Mouse (Mus musculus) CH12.LX (cell line): ENCODE data around the gene Gramd1a. TPM values are rescaled to one million over a fixed set of nuclear protein-coding genes. Genes with fewer than 3 reads are reported as not detected.

Experiments
- DNase-seq: peaks from one replicate; pipeline ENCODE4 v3.0.0-alpha.2; 2013; ENCODE audit errors: extremely low read depth
- H3K27ac ChIP-seq: 2 replicates; pipeline ENCODE4 v1.5.1; 2012; ENCODE audit warnings: low read depth, mild to moderate bottlenecking, control low read depth, moderate library complexity; ENCODE audit not compliant: insufficient read depth
- H3K27me3 ChIP-seq: replicated peaks from 2 replicates; pipeline ENCODE3; 2012; ENCODE audit warnings: inconsistent platforms
- H3K36me3 ChIP-seq, 2 experiments: replicated peaks in 1 of 2; 2 replicates each; pipeline versions ENCODE3 to v1.6.1; 2012; ENCODE audit warnings: inconsistent platforms in 1 of 2, low read length in 1 of 2, mild to moderate bottlenecking in 1 of 2, mixed read lengths in 1 of 2, moderate library complexity in 1 of 2; ENCODE audit not compliant: control insufficient read depth in 1 of 2, insufficient read depth in 1 of 2
- H3K4me1 ChIP-seq, 2 experiments: 2 replicates each; pipeline ENCODE4 v1.6.1; 2012; ENCODE audit warnings: inconsistent platforms in 1 of 2, moderate library complexity in 1 of 2; ENCODE audit not compliant: insufficient read depth in 2 of 2, control insufficient read depth in 1 of 2
- H3K4me2 ChIP-seq: 2 replicates; pipeline ENCODE4 v1.6.1; 2012; ENCODE audit warnings: low read depth, mild to moderate bottlenecking, control low read depth; ENCODE audit not compliant: poor library complexity, insufficient read depth, severe bottlenecking
- H3K4me3 ChIP-seq, 3 experiments: fragments of 150-350 bp in 1 of 3; sonication (generic) in 1 of 3; replicated peaks in 1 of 3; 2 replicates each; pipeline versions ENCODE3 to v1.5.1; 2011 to 2012; ENCODE audit warnings: low read depth in 2 of 3, low read length in 2 of 3, mild to moderate bottlenecking in 2 of 3, moderate library complexity in 2 of 3, control low read depth in 1 of 3, improper control_type of control experiment in 1 of 3, inconsistent platforms in 1 of 3, mixed read lengths in 1 of 3; ENCODE audit not compliant: poor library complexity in 1 of 3
- H3K79me2 ChIP-seq: replicated peaks from 2 replicates; pipeline ENCODE4 v1.6.1; 2012; ENCODE audit warnings: mild to moderate bottlenecking, moderate library complexity; ENCODE audit not compliant: control insufficient read depth, poor library complexity, insufficient read depth, severe bottlenecking; ENCODE audit errors: extremely low read depth
- H3K9ac ChIP-seq: 2 replicates; pipeline ENCODE4 v1.6.1; 2012; ENCODE audit warnings: low read depth, mild to moderate bottlenecking, control low read depth, moderate library complexity; ENCODE audit not compliant: insufficient read depth
- H3K9me3 ChIP-seq: replicated peaks from 2 replicates; pipeline ENCODE3; 2012; ENCODE audit warnings: low read length, inconsistent platforms, mixed read lengths
- BHLHE40 ChIP-seq: IDR thresholded peaks from 2 replicates; pipeline ENCODE4 v1.6.1; 2011; ENCODE audit warnings: mild to moderate bottlenecking, low read depth, low read length, improper control_type of control experiment
- CHD2 ChIP-seq: IDR thresholded peaks from 2 replicates; pipeline ENCODE4 v1.6.1; 2011; ENCODE audit warnings: low read length, improper control_type of control experiment
- CTCF ChIP-seq, 2 experiments: IDR thresholded peaks in 1 of 2; conservative IDR thresholded peaks in 1 of 2; 2 replicates each; pipeline ENCODE4 v1.5.1; 2011 to 2012; ENCODE audit warnings: low read depth in 2 of 2, low read length in 2 of 2, improper control_type of control experiment in 1 of 2, inconsistent platforms in 1 of 2, mild to moderate bottlenecking in 1 of 2, moderate library complexity in 1 of 2
- E2F4 ChIP-seq: IDR thresholded peaks from 2 replicates; pipeline ENCODE4 v1.6.1; 2011; ENCODE audit warnings: low read depth, low read length, improper control_type of control experiment; ENCODE audit not compliant: insufficient replicate concordance
- EP300 ChIP-seq: IDR thresholded peaks from 2 replicates; pipeline ENCODE4 v1.6.1; 2011; ENCODE audit warnings: low read length, improper control_type of control experiment
- HCFC1 ChIP-seq: IDR thresholded peaks from 2 replicates; pipeline ENCODE4 v1.6.1; 2012; ENCODE audit warnings: low read depth, mild to moderate bottlenecking, inconsistent platforms, low read length, improper control_type of control experiment
- IRF4 ChIP-seq: IDR thresholded peaks from 2 replicates; pipeline ENCODE4 v1.6.1; 2014; ENCODE audit warnings: low read depth, mild to moderate bottlenecking, inconsistent platforms, low read length, improper control_type of control experiment
- JUND ChIP-seq: conservative IDR thresholded peaks from 2 replicates; pipeline ENCODE4 v1.6.1; 2011; ENCODE audit warnings: low read depth, low read length, improper control_type of control experiment
- MAFK ChIP-seq: IDR thresholded peaks from 2 replicates; pipeline ENCODE4 v1.6.1; 2011; ENCODE audit warnings: low read length, improper control_type of control experiment; ENCODE audit not compliant: insufficient replicate concordance
- MEF2A ChIP-seq: IDR thresholded peaks from 2 replicates; pipeline ENCODE4 v1.6.1; 2014; ENCODE audit warnings: low read depth, mild to moderate bottlenecking, inconsistent platforms, low read length, improper control_type of control experiment, borderline replicate concordance
- MXI1 ChIP-seq: IDR thresholded peaks from 2 replicates; pipeline ENCODE4 v1.6.1; 2011; ENCODE audit warnings: mild to moderate bottlenecking, low read depth, low read length, improper control_type of control experiment
- MYC ChIP-seq: IDR thresholded peaks from 2 replicates; pipeline ENCODE4 v1.6.1; 2011; ENCODE audit warnings: low read depth, mild to moderate bottlenecking, improper control_type of control experiment, low read length
- POLR2A ChIP-seq: IDR thresholded peaks from 2 replicates; pipeline ENCODE4 v1.6.1; 2011; ENCODE audit warnings: low read depth, mild to moderate bottlenecking, improper control_type of control experiment, low read length
- RCOR1 ChIP-seq: conservative IDR thresholded peaks from 2 replicates; pipeline ENCODE4 v1.6.1; 2012; ENCODE audit warnings: low read depth, mild to moderate bottlenecking, inconsistent platforms, low read length, improper control_type of control experiment
- SIN3A ChIP-seq: IDR thresholded peaks from 2 replicates; pipeline ENCODE4 v1.6.1; 2012; ENCODE audit warnings: low read length, improper control_type of control experiment, inconsistent platforms
- SMC3 ChIP-seq: IDR thresholded peaks from 2 replicates; pipeline ENCODE4 v1.6.1; 2011; ENCODE audit warnings: low read depth, low read length, improper control_type of control experiment
- TBP ChIP-seq: conservative IDR thresholded peaks from 2 replicates; pipeline ENCODE4 v1.6.1; 2011; ENCODE audit warnings: low read depth, low read length, improper control_type of control experiment
- USF2 ChIP-seq: conservative IDR thresholded peaks from 2 replicates; pipeline ENCODE4 v1.6.1; 2011; ENCODE audit warnings: low read depth, low read length, improper control_type of control experiment
- ZC3H11A ChIP-seq: IDR thresholded peaks from 2 replicates; pipeline ENCODE4 v1.6.1; 2012; ENCODE audit warnings: low read depth, mild to moderate bottlenecking, inconsistent platforms, low read length, improper control_type of control experiment
- ZKSCAN1 ChIP-seq: IDR thresholded peaks from 2 replicates; pipeline ENCODE4 v1.6.1; 2012; ENCODE audit warnings: low read depth, inconsistent platforms, low read length, improper control_type of control experiment, borderline replicate concordance
- dilution Hi-C: fragments of 300-500 bp; cut with MboI; formaldehyde crosslinking; loops from 2 replicates; pipeline ENCODE4 v1.14.3; 2020; ENCODE audit warnings: low sequenced_read_pairs; ENCODE audit not compliant: extremely low pct_unique_long_range_greater_than_20kb, extremely low pct_ligation_motif_present
- in situ Hi-C: fragments of 300-500 bp; cut with MboI; formaldehyde crosslinking; loops from 3 replicates; pipeline ENCODE4 v1.14.3; 2019; ENCODE audit warnings: low sequenced_read_pairs, low pct_ligation_motif_present, low pct_unique_long_range_greater_than_20kb, mixed read lengths
- polyA plus RNA-seq: library from polyadenylated mRNA; unstranded; fragments of >175 nt; gene quantifications from 2 replicates; pipeline ENCODE4 v1.2.1, GENCODE M21; 2012; ENCODE audit warnings: low read depth; ENCODE audit not compliant: insufficient read length
- total RNA-seq, 2 experiments: library from RNA; depleted of rRNA; stranded (reverse); fragments of 300-350 nt in 1 of 2; fragments of >200 nt in 1 of 2; gene quantifications; 2 replicates each; pipeline ENCODE4 v1.2.3; 2012 to 2014

The Gramd1a gene
- total and polyA plus RNA-seq, 3 experiments = 49.5 to 90.7 (median 86.0) TPM

GRCm38 (mm10) chr7:31195591-31196307, 40.1 kb upstream of the Gramd1a start:
- no peak overlapping the region for H3K27ac ChIP-seq
- dilution Hi-C loops = no loop called here
- in situ Hi-C loops = loop anchor here (25.0 kb wide), 1 partner anchor 117 kb away; no protein-coding TSS in a partner anchor

GRCm38 (mm10) chr7:31184711-31185110, 29.0 kb upstream of the Gramd1a start:
- Histone ChIP-seq H3K27ac (no peak overlapping the region), H3K4me1 (peaks cover 2 to 7% of the 10 kb centered on the region in 2 experiments; a peak in 2 of 4 replicates), H3K9me3 (no peaks in the 10 kb centered on the region), H3K4me2 (no peak overlapping the region), H3K79me2 (no peaks in the 10 kb centered on the region), H3K36me3 (no peaks in the 10 kb centered on the region), H3K4me3 (no peak overlapping the region), H3K9ac (no peak overlapping the region), H3K27me3 (peaks cover 13% of the 10 kb centered on the region)
- no peak for TF ChIP-seq USF2
- no peak for TF ChIP-seq MXI1
- TF ChIP-seq MYC = no peak
- TF ChIP-seq RCOR1 = no peak
- no peak for TF ChIP-seq IRF4
- TF ChIP-seq POLR2A = no peak
- TF ChIP-seq SMC3 = no peak
- TF ChIP-seq JUND = no peak
- no peak for TF ChIP-seq EP300
- TF ChIP-seq E2F4 = no peak
- TF ChIP-seq SIN3A = no peak
- no peak for TF ChIP-seq TBP
- no peak for TF ChIP-seq MEF2A
- no peak for TF ChIP-seq BHLHE40
- no peak for TF ChIP-seq MAFK
- TF ChIP-seq ZC3H11A = no peak
- no peak for TF ChIP-seq ZKSCAN1
- no peak for TF ChIP-seq CHD2
- in situ Hi-C loops = loop anchor here (25.0 kb wide), 1 partner anchor 128 kb away; no protein-coding TSS in a partner anchor
- no peak for DNase-seq
- dilution Hi-C loops = no loop called here

More at GRCm38 (mm10) chr7:31195591-31196307, 40.1 kb upstream of the Gramd1a start:
- Histone ChIP-seq H3K9me3 (no peaks in the 10 kb centered on the region), H3K79me2 (no peaks in the 10 kb centered on the region), H3K27me3 (peaks cover 41% of the 10 kb centered on the region), H3K4me3 (no peak overlapping the region), H3K9ac (no peak overlapping the region), H3K36me3 (no peaks in the 10 kb centered on the region), H3K4me1 (peaks cover 0 to 5% of the 10 kb centered on the region in 2 experiments; a peak in 1 of 4 replicates), H3K4me2 (no peak overlapping the region)
- TF ChIP-seq HCFC1 (no peak), EP300 (no peak), MYC (no peak), MXI1 (no peak), CTCF (conservative IDR thresholded peaks at IDR 0.05 in 1 of 2, IDR thresholded peaks at IDR 0.05 in 1 of 2; ENCODE audit: low read depth in 2 of 2, low read length in 2 of 2) (no peak), MAFK (0 out of 2 replicates have a peak, but pooled peaks have one; percentile 32), SMC3 (no peak), ZC3H11A (no peak)
- DNase-seq = no peak
